In the genomic region with DNA sequence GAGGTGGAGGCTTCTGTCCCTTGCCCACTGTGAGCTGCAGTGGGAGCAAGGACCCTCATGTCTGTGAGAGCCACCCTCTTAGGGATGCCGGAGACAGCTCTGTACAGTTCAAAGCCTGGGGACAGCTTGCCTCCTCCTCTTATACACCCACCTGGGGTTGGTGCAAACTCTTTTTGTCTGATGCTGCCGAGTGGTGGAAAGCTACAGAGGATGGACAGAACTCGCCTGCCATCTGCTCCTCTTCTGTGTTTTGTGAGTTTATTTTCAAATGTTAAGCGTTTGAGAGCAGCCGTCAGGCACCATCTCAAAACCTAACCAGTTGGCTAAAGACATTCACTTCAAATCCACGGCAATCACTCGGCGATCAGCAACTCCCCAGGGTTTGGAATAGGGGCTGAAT, we compare ENCODE assay signal across 34 mouse cellular contexts. TPM values are rescaled to one million over a fixed set of nuclear protein-coding genes. Genes with fewer than 3 reads are reported as not detected.
DNase-seq lines count a peak whose midpoint lies in the region; ATAC-seq and TF ChIP-seq lines count a peak whose summit lies in the region.
"Had no signal": no experiment of that assay in that cellular context is flagged by ENCODE, and none has a peak within 500 bp of the region (broad histone marks: within the 10 kb centered on the region; RNA-seq: fewer than 3 reads in every experiment).

No protein-coding gene starts in this region.

- no peak overlapping the region for H3K27ac ChIP-seq in forebrain, postnatal 0 days (ENCODE audit: low read depth, low read length)
- no peak overlapping the region for H3K27ac ChIP-seq in forebrain, embryonic 11.5 days (ENCODE audit: low read depth, low read length)
- H3K27ac ChIP-seq: embryonic facial prominence, embryonic 12.5 days; forebrain, embryonic 15.5 days; hindbrain, embryonic 13.5 days; liver, embryonic 13.5 days; macrophage had no signal

- no peak for TF ChIP-seq CTCF in forebrain, postnatal 0 days (IDR thresholded peaks at IDR 0.05; ENCODE audit: low read depth)

- H3K36me3 ChIP-seq in forebrain, postnatal 0 days (ENCODE audit: insufficient read depth), result no peaks in the 10 kb centered on the region
- H3K36me3 ChIP-seq in forebrain, embryonic 11.5 days (ENCODE audit: control insufficient read depth, insufficient read depth, low read length), result no peaks in the 10 kb centered on the region
- H3K36me3 ChIP-seq: embryonic facial prominence, embryonic 12.5 days; forebrain, embryonic 15.5 days; G1E; heart, embryonic 12.5 days; hindbrain, embryonic 13.5 days; liver, embryonic 13.5 days had no signal

- no peaks in the 10 kb centered on the region for H3K27me3 ChIP-seq in forebrain, postnatal 0 days (ENCODE audit: insufficient read depth, low read length)
- no peaks in the 10 kb centered on the region for H3K27me3 ChIP-seq in forebrain, embryonic 11.5 days (ENCODE audit: control insufficient read depth, insufficient read depth, low read length)
- H3K27me3 ChIP-seq: embryonic facial prominence, embryonic 12.5 days; forebrain, embryonic 15.5 days; heart, embryonic 12.5 days; hindbrain, embryonic 13.5 days; liver, embryonic 13.5 days had no signal

- H3K4me1 ChIP-seq in forebrain, postnatal 0 days (ENCODE audit: insufficient read depth), result no peaks in the 10 kb centered on the region
- H3K4me1 ChIP-seq in forebrain, embryonic 11.5 days (replicated peaks; ENCODE audit: control insufficient read depth, insufficient read depth, low read length), result no peaks in the 10 kb centered on the region
- H3K4me1 ChIP-seq: embryonic facial prominence, embryonic 12.5 days; forebrain, embryonic 15.5 days; heart, embryonic 12.5 days; hindbrain, embryonic 13.5 days; liver, embryonic 13.5 days had no signal

- DNase-seq in forebrain, postnatal 0 days, result peak; percentile 10
- no peak for DNase-seq in forebrain, embryonic 11.5 days (ENCODE audit: low spot score)
- peak; percentile 42 to 64 for DNase-seq in layer of hippocampus, adult 18-20 months (ENCODE audit: low spot score in 2 of 2)
- DNase-seq in layer of hippocampus, postnatal 10 days (ENCODE audit: low spot score in 2 of 2), result no peak
- peak; percentile 70 for DNase-seq in right cerebral cortex, adult 18-20 months
- no peak for DNase-seq in right cerebral cortex, postnatal 14 days
- DNase-seq in right cerebral cortex, postnatal 36 days (ENCODE audit: low spot score in 2 of 2), result peak; percentile 49 to 68
- DNase-seq: adrenal gland, postnatal 10 days; cerebellum, adult 11-12 months; cerebellum, adult 9-11 months; embryo, embryonic 11 days; gastrocnemius, postnatal 25 days; heart, adult 18-20 months; heart, postnatal 4 days; kidney, adult 8-10 months; kidney, postnatal 10 days; liver, embryonic 13.5 days; lung, adult 18-20 months; midbrain, embryonic 14.5 days; thymus, adult 18-20 months; thymus, postnatal 25 days had no signal

- no peaks in the 10 kb centered on the region for H3K9me3 ChIP-seq in forebrain, postnatal 0 days (ENCODE audit: low read length)
- no peaks in the 10 kb centered on the region for H3K9me3 ChIP-seq in forebrain, embryonic 11.5 days (ENCODE audit: control insufficient read depth, low read length)
- H3K9me3 ChIP-seq: embryonic facial prominence, embryonic 12.5 days; forebrain, embryonic 15.5 days; heart, embryonic 12.5 days; hindbrain, embryonic 13.5 days; liver, embryonic 13.5 days had no signal

- no peak overlapping the region for H3K4me3 ChIP-seq in forebrain, postnatal 0 days (ENCODE audit: low read depth, low read length)
- H3K4me3 ChIP-seq in forebrain, embryonic 11.5 days (ENCODE audit: low read depth, low read length), result no peak overlapping the region
- H3K4me3 ChIP-seq: embryonic facial prominence, embryonic 12.5 days; forebrain, embryonic 15.5 days; heart, embryonic 12.5 days; hindbrain, embryonic 13.5 days; liver, embryonic 13.5 days had no signal

- H3K4me2 ChIP-seq in forebrain, postnatal 0 days (ENCODE audit: low read depth), result no peak overlapping the region
- H3K4me2 ChIP-seq in forebrain, embryonic 11.5 days (ENCODE audit: low read depth, low read length, severe bottlenecking), result no peak overlapping the region
- H3K4me2 ChIP-seq: embryonic facial prominence, embryonic 12.5 days; forebrain, embryonic 15.5 days; heart, embryonic 12.5 days; hindbrain, embryonic 13.5 days; liver, embryonic 13.5 days had no signal

- H3K9ac ChIP-seq in forebrain, postnatal 0 days, result no peak overlapping the region
- no peak overlapping the region for H3K9ac ChIP-seq in forebrain, embryonic 11.5 days (ENCODE audit: low read length)
- H3K9ac ChIP-seq: embryonic facial prominence, embryonic 12.5 days; forebrain, embryonic 15.5 days; heart, embryonic 12.5 days; hindbrain, embryonic 13.5 days; liver, embryonic 13.5 days had no signal

- ATAC-seq in forebrain, postnatal 0 days, result no peak
- no peak for ATAC-seq in forebrain, embryonic 11.5 days (replicated peaks; ENCODE audit: low FRiP score)
- ATAC-seq in activated CD4-positive, CD25-positive, alpha-beta regulatory T cell, adult 4 months, result no peak
- ATAC-seq: forebrain, embryonic 15.5 days; intestine, embryonic 16.5 days; lung, postnatal 0 days had no signal

- WGBS in forebrain, postnatal 0 days, result 70% methylated on average over 8 of the region's 8 CpGs
- 92% methylated on average over 8 of the region's 8 CpGs for WGBS in forebrain, embryonic 11.5 days

RNA-seq across cellular contexts. Expression of gene Cacng3, which starts 26.6 kb away (rescaled TPM):
- 8.2 and 12.6 TPM in 2 replicates for total RNA-seq in forebrain, postnatal 0 days (2014; rRNA removed)
- polyA plus RNA-seq in forebrain, postnatal 0 days (2015; fragmentation: Nextera tagmentation; extraction: Ambion mirVana), result 17.1 and 28.2 TPM in 2 replicates
- polyA plus RNA-seq in forebrain, embryonic 11.5 days (2014; fragmentation: Nextera tagmentation; extraction: Ambion mirVana), result 1.3 TPM in 2 replicates
- 10 to 100 TPM; 62.5 to 67.0 TPM for total RNA-seq in layer of hippocampus, adult 18-20 months (2021)
- total RNA-seq in layer of hippocampus, postnatal 10 days (2021), result 10 to 100 TPM; 36.0 to 40.1 TPM
- polyA plus RNA-seq in activated CD4-positive, CD25-positive, alpha-beta regulatory T cell, adult 4 months (2017; shearing (Covaris generic)), result not detected
- total RNA-seq: gastrocnemius, adult 18-20 months; gastrocnemius, postnatal 25 days; heart, adult 18-20 months; monocyte, adult 5-6 weeks had no signal
- polyA plus RNA-seq: C2C12; embryonic facial prominence, embryonic 12.5 days; G1E; heart, embryonic 12.5 days; large intestine, adult 2 months; liver, embryonic 13.5 days; lung, postnatal 0 days; macrophage had no signal

Comparison
In these comparisons a context has a peak if more than half of its experiments do, and no peak if none do; other contexts are left out.
1. DNase-seq: peak in forebrain, postnatal 0 days (single experiment), layer of hippocampus, adult 18-20 months (2 of 2), right cerebral cortex, adult 18-20 months (single experiment) and right cerebral cortex, postnatal 36 days (2 of 2); none in forebrain, embryonic 11.5 days (single experiment), layer of hippocampus, postnatal 10 days (0 of 2) and right cerebral cortex, postnatal 14 days (single experiment).